Mouse (Mus musculus) neural tube, embryonic 12.5 days (tissue): ENCODE measurements around the gene Mgll. TPM values are rescaled to one million over a fixed set of nuclear protein-coding genes. Genes with fewer than 3 reads are reported as not detected.

Source experiments
- ATAC-seq: fragments of 200-750 bp; cut with Nextera tagmentation; 2 replicates; pipeline ENCODE4 v1.8.0; 2017; ENCODE audit warnings: low read depth, mild to moderate bottlenecking, moderate TSS enrichment, moderate library complexity; ENCODE audit not compliant: low FRiP score
- H3K27ac ChIP-seq: fragments of 300-500 bp; sonication (generic); 2 replicates; pipeline ENCODE4 v1.5.1; 2016
- H3K27me3 ChIP-seq: fragments of 300-500 bp; sonication (generic); replicated peaks from 2 replicates; pipeline ENCODE4 v1.6.1; 2016; ENCODE audit warnings: mild to moderate bottlenecking
- H3K36me3 ChIP-seq: fragments of 300-500 bp; sonication (generic); 2 replicates; pipeline ENCODE4 v1.6.1; 2016; ENCODE audit warnings: mild to moderate bottlenecking
- H3K4me1 ChIP-seq: fragments of 300-500 bp; sonication (generic); 2 replicates; pipeline ENCODE4 v1.6.1; 2016
- H3K4me2 ChIP-seq: fragments of 300-500 bp; sonication (generic); replicated peaks from 2 replicates; pipeline ENCODE4 v1.6.1; 2016; ENCODE audit warnings: mild to moderate bottlenecking
- H3K4me3 ChIP-seq: fragments of 300-500 bp; sonication (generic); 2 replicates; pipeline ENCODE4 v1.5.1; 2016
- H3K9ac ChIP-seq: fragments of 300-500 bp; sonication (generic); 2 replicates; pipeline ENCODE4 v1.6.1; 2016; ENCODE audit warnings: mild to moderate bottlenecking
- H3K9me3 ChIP-seq: fragments of 300-500 bp; sonication (generic); 2 replicates; pipeline ENCODE4 v1.6.1; 2016; ENCODE audit warnings: mild to moderate bottlenecking
- WGBS: fragments of 180-500 bp; shearing (Covaris S2); methylation state at CpG from one replicate; pipeline ENCODE4 v1.1.7; 2016; 5-methylcytosine and 5-hydroxymethylcytosine counted together
- polyA plus RNA-seq: library from polyadenylated mRNA; unstranded; fragments of >200 nt; fragmentation: Nextera tagmentation; extraction: Ambion mirVana; gene quantifications from 2 replicates; pipeline ENCODE4 v1.2.1, GENCODE M21; 2016

Mgll gene
- polyA plus RNA-seq = 8.4 and 9.3 TPM in 2 replicates

DNA sequence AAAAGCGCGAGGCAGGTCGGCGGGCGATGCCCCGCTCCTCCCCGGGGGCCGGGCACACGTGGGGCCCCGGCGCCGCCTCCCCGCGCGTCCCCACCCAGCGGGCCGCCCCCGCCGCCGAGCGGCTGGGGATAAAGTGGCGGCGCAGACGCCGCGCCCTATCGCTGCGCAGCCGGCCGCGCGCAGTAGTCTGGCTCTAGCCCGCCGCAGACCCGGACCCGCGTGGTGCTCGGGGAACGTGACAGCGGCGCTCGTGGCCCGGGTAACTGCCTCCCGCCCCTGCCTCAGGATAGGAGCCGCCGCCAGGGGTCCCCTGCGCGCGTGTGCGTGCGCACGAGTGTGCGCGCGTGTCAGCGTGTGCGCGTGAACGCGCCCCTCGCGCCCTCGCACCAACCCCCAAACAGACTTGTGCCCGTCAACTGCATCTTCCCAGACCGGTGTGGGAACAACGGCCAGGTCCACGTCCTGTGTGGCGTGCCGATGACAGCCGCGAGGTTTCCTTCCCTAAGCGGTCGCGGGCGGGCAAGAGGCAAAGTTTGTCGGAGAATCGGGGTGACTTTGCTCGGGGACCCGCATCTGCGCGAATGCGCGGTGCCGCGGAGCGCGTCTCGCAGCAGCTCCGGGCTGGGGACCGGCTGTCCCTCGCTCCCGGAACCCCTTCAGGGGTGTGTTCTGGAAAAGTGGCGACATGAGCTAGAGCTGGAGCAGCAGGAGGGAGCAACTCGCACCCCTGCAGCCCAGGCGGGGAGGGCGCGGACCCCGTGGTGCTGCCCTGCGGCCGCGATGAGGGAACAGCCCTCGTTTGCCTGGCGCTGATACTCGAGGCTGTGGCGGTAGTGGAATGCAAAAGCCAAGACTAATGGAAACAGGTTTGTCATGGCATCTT lies at the start of gene Mgll:
Gene Mgll, plus strand, starts transcription at position 100 of the 883 bp plus-strand sequence.
- no peak within 1 kb of the TSS for H3K27ac ChIP-seq

DNA sequence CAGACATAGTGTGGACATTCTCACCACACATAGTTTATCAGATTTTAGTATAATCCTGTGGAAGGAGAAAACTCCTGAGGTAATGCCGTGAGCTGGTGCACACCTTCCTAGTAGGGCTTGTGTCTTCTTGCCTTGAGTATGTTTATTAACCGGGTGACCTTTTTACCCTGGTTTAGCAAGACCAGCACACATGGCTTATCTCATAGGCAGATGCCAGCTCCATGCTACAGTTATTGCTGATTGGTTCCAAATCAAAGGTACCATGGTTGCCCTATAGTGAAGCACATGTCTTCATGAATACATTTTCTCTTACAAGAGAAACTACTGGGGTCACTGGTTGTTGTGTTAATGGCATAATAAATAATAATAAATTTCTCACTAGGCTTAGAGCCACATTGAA lies 48.4 kb upstream of the Mgll start:
- ATAC-seq = no peak
- 92% methylated on average over 2 of the region's 2 CpGs for WGBS

More for the DNA sequence above, at the start of gene Mgll:
- ATAC-seq = peak; percentile 86
- H3K4me3 ChIP-seq = peak within 1 kb of the TSS; percentile 63
- H3K36me3 ChIP-seq = no peaks in the 10 kb centered on the region
- H3K4me1 ChIP-seq = peaks cover 8% of the 10 kb centered on the region
- peak within 1 kb of the TSS; percentile 87 for H3K4me2 ChIP-seq
- H3K27me3 ChIP-seq = peaks cover 23% of the 10 kb centered on the region
- peak within 1 kb of the TSS; percentile 65 for H3K9ac ChIP-seq
- H3K9me3 ChIP-seq = no peaks in the 10 kb centered on the region
- WGBS = under 1% methylated on average over 105 of the region's 105 CpGs

DNA sequence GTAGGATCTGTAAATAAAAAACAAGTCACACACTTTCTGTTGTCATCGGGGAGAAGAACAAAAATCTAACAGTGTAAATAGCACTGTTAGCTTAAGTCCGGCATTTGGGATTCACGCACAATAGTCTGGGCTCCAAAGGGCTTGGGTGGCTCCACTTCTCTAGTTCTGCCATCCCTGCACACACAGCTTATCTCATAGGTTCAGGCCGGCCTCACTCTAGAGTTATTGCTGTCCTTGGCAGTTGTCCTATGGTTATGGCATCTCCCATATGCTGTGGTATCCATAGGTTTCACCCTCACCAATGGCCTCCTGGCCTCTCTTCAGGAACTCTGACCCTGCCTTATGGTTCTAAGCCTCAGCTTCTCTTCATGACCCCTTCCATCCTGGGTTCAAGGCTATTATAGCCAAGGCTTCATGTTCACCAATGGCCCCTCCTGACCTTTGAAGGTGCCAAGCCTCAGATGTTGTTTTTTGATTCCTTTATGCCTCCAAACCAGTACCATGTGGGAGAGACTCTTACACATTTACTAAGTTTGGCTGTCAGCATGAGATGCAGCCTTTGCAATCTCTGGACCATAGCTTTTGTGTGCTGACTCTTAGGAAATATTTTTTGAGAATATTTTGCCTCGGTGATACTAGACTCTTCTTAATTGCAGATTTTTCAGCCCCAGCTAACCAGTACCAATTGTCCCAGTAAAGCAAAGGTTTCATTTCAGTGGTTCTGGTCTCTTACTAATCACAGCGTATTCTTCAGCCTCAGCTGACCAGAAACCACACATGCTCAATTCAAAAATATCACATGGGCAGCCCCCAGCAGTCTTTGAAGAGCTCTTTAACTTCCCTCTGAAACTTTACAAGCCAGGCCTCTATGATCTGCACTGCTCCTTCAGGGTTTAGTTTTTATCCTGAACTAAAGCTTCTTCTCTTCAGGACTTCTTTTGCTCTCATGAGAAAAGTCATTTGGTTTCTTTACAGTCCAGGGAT lies 47.2 kb upstream of the Mgll start:
- Histone ChIP-seq H3K27me3 (no peaks in the 10 kb centered on the region), H3K9me3 (no peaks in the 10 kb centered on the region), H3K4me1 (no peaks in the 10 kb centered on the region), H3K9ac (no peak overlapping the region), H3K36me3 (no peaks in the 10 kb centered on the region), H3K4me2 (no peak overlapping the region), H3K27ac (no peak overlapping the region), H3K4me3 (no peak overlapping the region)
- 92% methylated on average over 6 of the region's 6 CpGs for WGBS
- ATAC-seq = no peak

More for the DNA sequence above, 48.4 kb upstream of the Mgll start:
- H3K27ac ChIP-seq = no peak overlapping the region
- no peak overlapping the region for H3K4me2 ChIP-seq
- no peaks in the 10 kb centered on the region for H3K9me3 ChIP-seq
- H3K4me3 ChIP-seq = no peak overlapping the region
- no peaks in the 10 kb centered on the region for H3K4me1 ChIP-seq
- H3K36me3 ChIP-seq = no peaks in the 10 kb centered on the region
- no peak overlapping the region for H3K9ac ChIP-seq
- no peaks in the 10 kb centered on the region for H3K27me3 ChIP-seq

DNA sequence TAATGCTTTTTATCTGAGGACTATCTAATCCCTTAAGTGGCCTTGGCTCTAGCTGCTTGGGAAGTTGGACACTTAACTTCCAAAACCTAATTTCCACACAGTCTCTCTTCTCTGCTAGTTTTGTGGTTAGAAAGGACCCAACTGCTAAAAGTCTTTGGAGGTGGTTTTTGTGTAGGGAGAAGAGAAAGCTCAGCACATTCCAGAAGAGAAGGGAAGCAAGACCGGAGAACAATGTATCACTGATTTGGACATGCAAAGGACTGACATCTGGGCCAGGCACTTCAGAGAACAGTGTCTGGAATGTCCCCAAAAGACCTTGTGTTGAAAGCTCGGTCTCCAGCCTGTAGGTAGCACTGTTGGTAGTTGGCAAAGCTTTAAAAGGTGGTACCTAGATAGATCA lies 46.5 kb upstream of the Mgll start:
- Histone ChIP-seq H3K9ac (no peak overlapping the region), H3K4me2 (no peak overlapping the region)
- WGBS = 75% methylated on average over 2 of the region's 2 CpGs

DNA sequence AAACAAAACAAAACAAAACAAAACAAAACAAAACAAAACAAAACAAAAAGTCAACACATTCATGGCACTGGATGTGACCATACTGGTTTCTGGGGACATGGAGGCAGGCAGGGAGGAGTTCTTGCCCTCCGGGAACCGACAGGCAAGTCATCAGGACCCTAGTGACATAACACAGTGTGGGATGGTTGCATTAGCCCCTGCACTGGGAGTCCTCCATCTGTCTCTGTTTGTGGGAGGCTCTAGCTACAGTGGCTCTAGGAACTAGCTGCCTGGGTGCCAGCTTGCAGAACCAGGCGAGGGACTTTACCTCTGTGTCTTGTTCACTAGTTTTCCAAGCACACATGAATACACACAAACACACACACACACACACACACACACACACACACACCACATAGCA lies 43.2 kb upstream of the Mgll start:
- Histone ChIP-seq H3K4me2 (no peak overlapping the region), H3K27ac (no peak overlapping the region), H3K4me1 (no peaks in the 10 kb centered on the region), H3K36me3 (no peaks in the 10 kb centered on the region), H3K9ac (no peak overlapping the region), H3K9me3 (no peaks in the 10 kb centered on the region), H3K27me3 (no peaks in the 10 kb centered on the region), H3K4me3 (no peak overlapping the region)
- ATAC-seq = no peak
- WGBS = 88% methylated on average over 3 of the region's 3 CpGs

More for the DNA sequence above, 46.5 kb upstream of the Mgll start:
- Histone ChIP-seq H3K4me1 (no peaks in the 10 kb centered on the region), H3K4me3 (no peak overlapping the region), H3K27me3 (no peaks in the 10 kb centered on the region), H3K36me3 (no peaks in the 10 kb centered on the region), H3K27ac (no peak overlapping the region), H3K9me3 (no peaks in the 10 kb centered on the region)
- ATAC-seq = no peak

DNA sequence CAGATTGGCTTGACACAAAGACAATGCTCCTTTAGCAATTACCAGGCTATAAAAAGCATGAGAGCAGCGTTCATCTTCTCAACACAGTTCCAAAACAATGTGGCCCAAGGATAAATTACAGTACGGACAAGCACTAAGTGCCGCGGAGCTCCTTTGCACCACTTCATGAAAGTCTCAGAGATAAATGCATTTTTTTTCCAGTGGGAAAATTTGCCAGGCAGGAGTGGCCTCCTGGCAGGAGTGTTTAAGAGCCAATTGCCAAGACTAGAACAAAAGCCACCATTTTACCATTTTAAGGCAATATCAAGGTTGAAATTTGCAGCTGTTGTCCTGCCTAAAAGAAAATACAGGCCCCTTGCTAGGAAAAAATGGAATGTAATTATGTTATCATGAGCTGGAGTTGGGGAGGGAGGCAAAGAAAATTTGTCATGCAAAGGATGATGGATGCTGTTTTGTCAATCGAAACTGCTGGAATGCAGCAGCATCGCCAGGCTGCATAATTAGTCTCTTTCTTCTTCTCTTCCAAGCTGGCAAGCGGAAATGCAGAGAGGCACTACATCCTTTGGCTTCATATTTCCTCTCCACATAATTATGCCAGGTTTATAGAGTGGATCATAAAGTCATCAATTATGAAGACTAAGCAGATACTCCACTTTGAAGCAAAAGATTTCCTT lies 40.7 kb upstream of the Mgll start:
- Histone ChIP-seq H3K9ac (no peak overlapping the region), H3K36me3 (no peaks in the 10 kb centered on the region), H3K27ac (no peak overlapping the region), H3K9me3 (no peaks in the 10 kb centered on the region), H3K4me2 (no peak overlapping the region), H3K27me3 (no peaks in the 10 kb centered on the region), H3K4me3 (no peak overlapping the region), H3K4me1 (no peaks in the 10 kb centered on the region)
- ATAC-seq = no peak
- WGBS = 47% methylated on average over 7 of the region's 7 CpGs

DNA sequence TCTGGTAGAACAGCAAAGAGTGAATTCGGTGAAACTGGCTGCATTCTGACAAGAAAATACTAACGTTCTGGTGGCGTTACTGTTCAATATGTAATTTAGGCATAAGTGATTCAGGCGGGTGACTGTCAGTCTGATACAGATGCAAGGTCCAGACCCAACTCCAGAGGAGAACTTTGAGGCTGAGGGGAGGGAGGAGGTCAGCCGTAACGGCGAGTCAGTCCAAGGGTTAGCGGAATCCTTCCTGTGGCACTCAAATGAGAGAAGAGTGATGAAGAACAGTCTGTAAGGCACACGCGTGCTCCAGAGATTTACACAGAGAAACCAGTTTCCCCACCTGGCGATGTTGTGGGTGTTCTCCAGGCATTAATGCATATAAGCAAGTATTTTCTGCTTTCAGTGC lies 36.0 kb upstream of the Mgll start:
- WGBS = 91% methylated on average over 11 of the region's 11 CpGs
- H3K9me3 ChIP-seq = no peaks in the 10 kb centered on the region
- H3K9ac ChIP-seq = no peak overlapping the region
- H3K27ac ChIP-seq = no peak overlapping the region
- no peaks in the 10 kb centered on the region for H3K4me1 ChIP-seq
- no peak overlapping the region for H3K4me3 ChIP-seq
- H3K36me3 ChIP-seq = no peaks in the 10 kb centered on the region
- H3K4me2 ChIP-seq = no peak overlapping the region
- no peaks in the 10 kb centered on the region for H3K27me3 ChIP-seq
- no peak for ATAC-seq

DNA sequence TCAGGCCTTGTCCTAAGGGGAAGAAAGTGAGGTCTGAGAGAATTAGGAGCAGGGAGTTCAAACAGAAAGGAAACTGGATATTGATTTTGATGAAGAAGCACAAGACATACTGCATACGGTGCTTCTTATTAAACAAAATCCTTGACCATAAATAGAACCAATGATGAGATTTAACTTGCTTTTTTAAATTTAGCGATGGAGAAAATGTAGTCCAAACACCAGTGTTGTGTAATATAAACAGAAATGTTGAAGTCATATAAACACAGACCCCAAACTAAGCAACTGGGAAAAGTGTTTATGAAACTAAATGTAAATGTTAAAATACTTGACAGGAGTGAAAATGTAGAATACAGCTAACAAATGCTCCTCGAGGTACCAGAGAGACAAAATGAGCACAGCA lies 35.5 kb upstream of the Mgll start:
- H3K27ac ChIP-seq = no peak overlapping the region
- 79% methylated on average over 3 of the region's 3 CpGs for WGBS
- no peak for ATAC-seq
- no peaks in the 10 kb centered on the region for H3K36me3 ChIP-seq
- no peak overlapping the region for H3K4me3 ChIP-seq
- H3K9me3 ChIP-seq = no peaks in the 10 kb centered on the region
- H3K4me2 ChIP-seq = no peak overlapping the region
- H3K4me1 ChIP-seq = no peaks in the 10 kb centered on the region
- no peaks in the 10 kb centered on the region for H3K27me3 ChIP-seq
- no peak overlapping the region for H3K9ac ChIP-seq

DNA sequence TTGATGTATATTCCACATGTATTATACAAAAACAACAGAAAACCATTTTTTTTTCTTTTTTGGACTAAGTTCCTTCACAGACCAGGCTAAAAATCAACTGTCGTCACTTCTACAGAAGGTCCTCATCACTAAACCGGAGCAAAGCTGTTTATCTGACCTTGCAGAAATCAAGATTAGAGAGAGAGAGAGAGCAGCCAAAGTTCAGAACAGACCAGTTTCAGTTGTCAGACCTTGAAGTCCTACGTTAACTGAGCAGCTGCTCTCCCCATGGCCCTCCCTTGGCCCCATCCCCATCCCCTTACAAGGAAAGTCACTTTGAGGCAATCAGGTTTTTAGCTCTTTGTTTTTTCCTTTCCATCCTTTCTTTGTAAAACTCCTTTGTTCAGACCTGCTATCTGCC lies 34.0 kb upstream of the Mgll start:
- Histone ChIP-seq H3K9ac (no peak overlapping the region), H3K4me1 (no peaks in the 10 kb centered on the region), H3K36me3 (no peaks in the 10 kb centered on the region), H3K4me3 (no peak overlapping the region), H3K4me2 (no peak overlapping the region), H3K27me3 (no peaks in the 10 kb centered on the region), H3K27ac (no peak overlapping the region), H3K9me3 (no peaks in the 10 kb centered on the region)
- WGBS = 76% methylated on average over 3 of the region's 3 CpGs
- ATAC-seq = no peak

DNA sequence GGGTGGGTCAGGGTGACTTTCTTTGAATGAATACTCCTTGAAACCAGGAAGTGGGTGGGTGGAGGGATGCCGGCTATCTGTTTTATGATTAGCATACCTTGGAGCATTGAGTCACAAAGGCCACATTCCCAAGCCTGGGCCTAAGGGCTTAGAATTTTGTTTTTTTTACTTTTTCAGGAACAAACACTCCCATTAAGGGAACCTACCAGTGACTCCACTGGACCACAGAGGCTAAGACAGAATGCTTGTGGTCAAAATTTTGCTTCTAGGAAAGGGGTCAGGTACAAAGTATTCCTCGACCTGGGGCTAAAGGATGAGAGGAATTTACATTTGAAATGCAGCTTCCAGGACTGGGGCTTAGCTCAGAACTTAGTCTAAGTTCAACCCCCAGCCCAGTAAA lies 32.9 kb upstream of the Mgll start:
- no peaks in the 10 kb centered on the region for H3K4me1 ChIP-seq
- no peak overlapping the region for H3K9ac ChIP-seq
- H3K27me3 ChIP-seq = no peaks in the 10 kb centered on the region
- H3K4me2 ChIP-seq = no peak overlapping the region
- H3K9me3 ChIP-seq = no peaks in the 10 kb centered on the region
- no peak overlapping the region for H3K27ac ChIP-seq
- ATAC-seq = no peak
- H3K4me3 ChIP-seq = no peak overlapping the region
- 81% methylated on average over 2 of the region's 2 CpGs for WGBS
- no peaks in the 10 kb centered on the region for H3K36me3 ChIP-seq

DNA sequence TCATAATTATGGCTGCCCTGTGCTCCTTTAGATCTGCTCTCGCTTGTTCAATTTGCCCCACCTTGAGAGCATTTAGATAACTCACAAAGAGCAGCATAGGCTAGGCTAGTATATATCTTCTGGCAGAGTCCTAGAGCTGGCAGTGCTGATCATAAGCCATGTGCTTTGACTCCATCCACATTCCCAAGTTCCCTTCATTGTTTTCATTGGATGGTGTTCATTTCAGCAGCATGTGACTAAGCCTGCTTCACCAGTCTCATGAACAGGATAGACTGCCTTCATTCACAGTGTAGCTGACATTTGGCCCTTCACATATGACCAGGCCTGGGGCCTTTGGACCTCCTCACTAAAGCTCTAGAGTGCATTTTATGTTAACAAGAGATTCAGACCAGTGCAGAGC lies 21.3 kb upstream of the Mgll start:
- Histone ChIP-seq H3K4me3 (no peak overlapping the region), H3K27ac (no peak overlapping the region), H3K27me3 (no peaks in the 10 kb centered on the region), H3K4me1 (no peaks in the 10 kb centered on the region), H3K4me2 (no peak overlapping the region), H3K9me3 (no peaks in the 10 kb centered on the region), H3K9ac (no peak overlapping the region), H3K36me3 (no peaks in the 10 kb centered on the region)
- ATAC-seq = no peak
- WGBS = 97% methylated on average over 1 of the region's 1 CpGs

DNA sequence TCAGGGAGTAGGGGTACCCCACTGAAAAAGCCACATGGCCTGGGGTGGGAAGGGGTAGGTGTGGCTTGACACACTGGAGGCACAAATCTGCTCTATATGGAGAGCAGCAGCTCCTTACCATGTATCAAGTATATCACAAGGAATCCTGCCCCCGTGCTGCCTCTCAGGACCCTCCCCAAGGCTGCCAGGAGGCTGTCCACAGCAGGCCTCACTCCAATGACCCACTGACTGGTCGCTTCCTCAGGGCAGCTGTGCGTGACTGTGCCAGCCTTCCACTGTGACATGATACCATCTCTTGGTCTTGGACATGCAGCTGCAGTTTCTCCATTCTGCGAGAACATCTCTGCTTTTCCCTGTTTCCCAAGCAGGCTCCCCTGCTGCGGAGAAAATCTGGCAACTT lies 20.5 kb upstream of the Mgll start:
- WGBS = 88% methylated on average over 5 of the region's 5 CpGs
- Histone ChIP-seq H3K9me3 (no peaks in the 10 kb centered on the region), H3K4me3 (no peak overlapping the region), H3K4me2 (no peak overlapping the region), H3K27me3 (no peaks in the 10 kb centered on the region), H3K4me1 (no peaks in the 10 kb centered on the region), H3K9ac (no peak overlapping the region), H3K36me3 (no peaks in the 10 kb centered on the region), H3K27ac (no peak overlapping the region)
- no peak for ATAC-seq
